In genomic region chr4:132756974-132757373, GRCm38 (mm10) we compare ENCODE assay signal across 8 mouse cellular contexts. TPM values are rescaled to one million over a fixed set of nuclear protein-coding genes. Genes with fewer than 3 reads are reported as not detected.
DNase-seq lines count a peak whose midpoint lies in the region; ATAC-seq and TF ChIP-seq lines count a peak whose summit lies in the region.

Gene Smpdl3b (minus strand): TSS chr4:132757252.

- H3K4me1 ChIP-seq in hindbrain, embryonic 14.5 days (replicated peaks; ENCODE audit: control insufficient read depth, insufficient read depth, low read length) = peaks cover 4% of the 10 kb centered on the region; the same call in 1 of the 2 replicates

- H3K27me3 ChIP-seq in Patski = no peaks in the 10 kb centered on the region
- H3K27me3 ChIP-seq in hindbrain, embryonic 14.5 days (ENCODE audit: control insufficient read depth, insufficient read depth, low read length) = peaks cover 15% of the 10 kb centered on the region; the same call in 1 of the 2 replicates

- TF ChIP-seq CTCF in Patski (IDR thresholded peaks at IDR 0.05) = peak; percentile 36

- DNase-seq in Patski (ENCODE audit: low read depth, low spot score) (peak; percentile 66), adipocyte (ENCODE audit: low spot score) (no peak)
- peak; percentile 35 to 42 for DNase-seq in cerebellum, postnatal 36 days
- DNase-seq in gastrocnemius, adult 18-20 months (ENCODE audit: low spot score) = peak; percentile 77
- peak; percentile 70 for DNase-seq in hindbrain, embryonic 14.5 days (ENCODE audit: low spot score)
- DNase-seq in layer of hippocampus, postnatal 36 days = peak; percentile 68 to 69
- peak; percentile 80 for DNase-seq in lung, postnatal 25 days (ENCODE audit: low spot score)
- DNase-seq in retina, embryonic 14.5 days (ENCODE audit: low spot score) = peak; percentile 77

- 1% methylated on average over 22 of the region's 22 CpGs for WGBS in hindbrain, embryonic 14.5 days

- peak within 1 kb of the TSS; percentile 69 for H3K4me2 ChIP-seq in hindbrain, embryonic 14.5 days (replicated peaks)

- H3K27ac ChIP-seq in hindbrain, embryonic 14.5 days = no peak within 1 kb of the TSS

- no peaks in the 10 kb centered on the region for H3K9me3 ChIP-seq in hindbrain, embryonic 14.5 days (ENCODE audit: control insufficient read depth, low read length)

- peak within 1 kb of the TSS; percentile 31 for H3K4me3 ChIP-seq in hindbrain, embryonic 14.5 days (replicated peaks; ENCODE audit: low read length)

- in situ Hi-C loops in Patski (cut with MboI; ENCODE audit: low pct_unique_long_range_greater_than_20kb) = no loop called here

- peak; percentile 92 for ATAC-seq in Patski
- ATAC-seq in hindbrain, embryonic 14.5 days (ENCODE audit: low FRiP score) = peak; percentile 71; the same call in 1 of the 2 replicates

- CTCF ChIA-PET in Patski (lab: Charles Lee) = interaction anchor here (1.5 to 2.1 kb wide), 3 partner anchors 12 to 67 kb away, joined by 4 to 7 read pairs (median 5); partner anchors contain the start of gene Rpa2

- peak within 1 kb of the TSS; percentile 48 for H3K9ac ChIP-seq in hindbrain, embryonic 14.5 days

- POLR2A ChIA-PET in Patski (lab: Charles Lee) = no interaction called here

- no peaks in the 10 kb centered on the region for H3K36me3 ChIP-seq in hindbrain, embryonic 14.5 days (replicated peaks; ENCODE audit: control insufficient read depth, insufficient read depth)

RNA-seq across cellular contexts. Expression of gene Smpdl3b, which starts in this region (rescaled TPM):
- polyA plus RNA-seq in Patski (2021) = 14.1 TPM
- 1 to 10 TPM in 1 of 2 experiments, under 1 TPM in 1; 0.48 to 1.2 TPM for total RNA-seq in gastrocnemius, adult 18-20 months (2021)
- 0.68 and 0.99 TPM in 2 replicates for polyA plus RNA-seq in hindbrain, embryonic 14.5 days (2014; fragmentation: Nextera tagmentation; extraction: Ambion mirVana)
- total RNA-seq in layer of hippocampus, postnatal 36 days (2021) = 1 to 10 TPM; 3.1 to 3.6 TPM

Comparison
In these comparisons a context has a peak if more than half of its experiments do, and no peak if none do; other contexts are left out.
1. Peak in DNase-seq, ATAC-seq, H3K4me3 ChIP-seq, H3K9ac ChIP-seq and H3K4me2 ChIP-seq in hindbrain, embryonic 14.5 days; RNA of the gene not detected or under 1 TPM.